Mouse (Mus musculus) right cerebral cortex, postnatal 25 days (tissue): ENCODE results near the gene Gm10401.

Experiments
- DNase-seq: peaks from one replicate; pipeline ENCODE4 v3.0.0; 2022

Gene Gm10401

DNA sequence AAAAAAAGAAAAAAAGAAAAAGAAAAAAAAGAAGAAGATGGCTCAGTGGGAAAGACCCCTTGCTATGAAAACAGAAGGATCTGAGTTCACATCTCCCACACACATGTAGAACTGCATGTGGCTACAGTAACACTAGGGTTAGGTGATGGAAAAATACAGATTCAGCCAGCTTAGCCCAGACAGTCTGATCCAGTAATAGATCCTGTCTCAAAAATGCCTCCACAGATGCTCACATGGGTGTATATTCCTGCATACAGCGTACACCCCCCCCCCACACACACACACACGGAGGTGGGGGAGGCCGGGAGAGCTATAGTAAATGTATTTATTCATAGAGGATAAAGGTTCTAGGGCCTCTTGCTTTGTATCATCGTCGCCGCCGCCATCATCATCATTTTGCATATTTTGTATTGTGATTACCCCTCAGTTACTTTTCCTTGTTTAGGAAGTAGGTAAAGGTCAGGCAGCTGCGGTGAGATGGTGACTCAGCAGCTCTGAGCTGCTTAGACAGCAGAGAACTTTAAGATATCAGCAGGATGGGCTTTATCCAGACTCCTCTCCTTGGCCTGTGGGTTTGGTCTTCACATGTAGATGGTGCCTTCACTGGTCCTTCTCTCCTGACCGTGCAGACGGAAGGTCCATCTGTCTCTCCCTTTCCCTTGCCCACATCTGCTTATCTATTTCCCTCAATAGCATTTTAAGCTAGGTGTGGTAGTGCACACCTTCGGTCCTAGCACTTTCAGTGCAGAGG is 29.2 kb downstream of the Gm10401 start:
- no peak for DNase-seq

DNA sequence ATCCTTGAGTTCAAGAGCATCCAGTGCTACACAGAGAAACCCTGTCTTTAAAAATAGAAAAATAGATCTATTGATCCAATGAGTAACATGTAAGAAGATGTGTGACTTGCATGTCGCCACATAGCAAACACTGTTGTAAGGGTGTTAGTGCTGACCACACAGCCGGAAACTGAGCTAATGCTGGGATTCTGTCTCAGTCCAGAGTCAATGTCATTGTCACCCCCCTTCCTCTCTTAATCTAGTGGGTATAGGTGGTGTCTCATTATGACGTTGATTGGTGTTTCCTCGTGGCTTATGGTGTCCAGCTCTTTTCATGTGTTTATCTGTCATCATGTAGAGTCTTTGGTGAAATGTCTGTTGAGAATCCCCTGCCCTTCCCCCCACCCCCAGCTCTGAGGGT is 31.9 kb downstream of the Gm10401 start:
- no peak for DNase-seq

DNA sequence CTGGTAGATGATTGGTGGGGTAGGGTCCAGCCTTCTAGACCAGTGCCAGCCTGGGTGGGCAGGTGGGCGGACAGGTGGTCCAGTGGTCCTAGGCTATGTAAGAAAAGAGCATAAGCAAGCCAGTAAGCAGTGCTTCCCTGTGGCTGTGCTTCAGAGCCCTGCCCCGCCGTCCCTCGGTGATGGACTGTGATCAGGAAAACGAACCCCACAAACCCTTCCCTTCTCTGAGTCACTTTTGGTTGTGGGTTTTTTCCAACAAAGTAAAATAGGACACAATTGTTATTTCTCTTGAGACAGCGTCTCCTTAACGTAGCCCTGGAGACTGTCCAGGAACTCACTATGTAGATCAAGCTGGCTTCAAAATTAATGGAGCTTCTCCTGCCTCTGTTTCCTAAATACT is 34.7 kb downstream of the Gm10401 start:
- no peak for DNase-seq

DNA sequence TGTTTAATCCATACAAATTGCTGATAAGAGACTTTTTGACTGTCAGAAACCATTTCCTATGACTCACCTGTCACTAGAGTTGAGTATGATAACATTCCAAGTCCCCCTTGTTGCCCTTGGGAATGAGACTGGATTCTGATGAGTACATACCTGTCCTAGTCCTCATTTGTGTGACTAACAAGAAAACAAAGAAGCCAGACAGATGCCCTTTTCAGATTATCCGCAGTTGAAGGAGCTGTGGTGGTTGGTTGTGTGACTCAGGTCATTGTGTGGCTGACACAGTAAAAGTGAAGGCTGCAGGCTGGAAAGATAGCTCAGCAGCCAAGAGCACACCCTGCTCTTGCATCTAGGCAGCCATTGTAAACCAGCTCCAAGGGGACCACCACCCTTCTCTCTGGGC is 35.5 kb downstream of the Gm10401 start:
- DNase-seq: no peak

DNA sequence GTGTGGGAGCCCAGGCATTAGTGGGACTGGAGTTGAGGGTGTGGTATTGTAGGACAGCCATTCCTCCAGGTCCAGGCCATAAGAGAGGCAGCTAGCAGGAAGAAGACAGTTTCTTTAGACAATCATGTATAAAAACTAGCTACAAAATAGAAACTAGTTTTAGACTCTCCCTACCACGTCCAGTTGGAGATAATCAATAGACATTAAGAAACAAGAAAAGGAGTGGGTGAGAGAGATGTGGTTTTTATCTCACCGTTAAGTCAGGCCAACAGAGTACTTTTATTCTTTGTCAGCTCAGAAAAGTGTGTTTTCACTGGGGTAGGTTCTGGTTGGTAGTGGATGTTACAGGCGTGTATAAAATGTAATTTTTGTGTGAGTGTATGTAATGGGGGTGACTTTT is 37.1 kb downstream of the Gm10401 start:
- DNase-seq: no peak

DNA sequence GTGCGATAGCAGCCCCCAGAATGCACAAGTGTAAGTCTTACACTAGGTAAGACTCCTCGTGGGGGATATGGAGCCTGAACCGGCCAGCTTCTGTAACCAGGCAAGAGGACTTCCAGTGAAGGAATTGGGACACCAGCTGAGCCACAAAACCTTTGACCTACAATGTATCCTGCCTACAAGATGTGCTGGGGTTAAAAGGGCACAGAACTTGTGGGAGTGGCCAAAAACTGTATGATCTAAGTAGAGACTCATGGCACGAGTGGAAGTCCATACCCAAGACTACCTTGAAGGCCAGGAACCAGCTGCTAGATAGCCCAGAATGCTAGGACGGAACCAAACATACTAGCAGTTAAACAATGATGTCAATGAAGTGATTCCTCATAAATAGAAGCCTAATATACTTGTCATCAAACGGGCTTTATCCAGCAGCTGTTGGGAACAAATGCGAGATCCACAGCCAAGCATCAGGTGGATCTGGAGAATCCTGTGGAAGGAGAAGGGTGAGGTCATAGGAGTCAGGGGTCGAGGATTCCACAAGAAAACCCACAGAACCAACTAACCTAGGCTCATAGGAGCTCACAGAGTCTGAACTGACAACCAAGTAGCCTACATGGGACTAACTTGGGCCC is 37.9 kb downstream of the Gm10401 start:
- DNase-seq: no peak

DNA sequence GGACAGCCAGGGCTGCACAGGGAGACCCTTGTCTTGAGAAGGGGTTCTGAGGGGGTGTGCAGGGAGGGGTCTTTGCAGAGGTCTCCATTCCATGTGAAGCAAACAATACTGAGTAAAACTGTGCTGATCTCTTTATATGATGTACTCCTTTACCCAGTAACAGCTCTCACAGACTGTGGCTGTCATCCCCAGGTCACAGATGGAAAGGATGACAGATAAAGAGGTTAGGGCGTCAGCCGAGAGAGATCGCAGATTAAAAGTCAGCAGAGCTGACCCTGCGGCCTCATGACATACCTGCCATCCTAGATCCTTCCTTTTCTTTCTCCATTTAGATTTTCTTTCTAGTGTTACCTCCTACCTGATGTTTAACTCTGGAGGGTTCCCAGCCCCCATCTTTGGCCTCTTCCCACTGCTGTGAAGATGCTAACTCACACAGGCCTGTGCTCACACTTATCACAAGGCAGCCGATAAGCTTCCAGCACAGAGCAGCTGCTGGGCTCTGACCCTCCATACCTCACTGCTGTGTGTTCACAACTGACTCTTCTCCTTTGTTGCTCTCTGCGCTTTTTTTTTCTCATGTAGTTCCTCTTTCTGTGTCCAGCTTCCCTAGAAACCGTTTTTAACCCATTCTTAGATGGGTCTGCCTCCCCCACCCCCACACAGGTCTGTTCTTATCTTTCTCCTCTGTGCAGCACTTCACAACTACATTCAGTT is 39.4 kb downstream of the Gm10401 start:
- no peak for DNase-seq

DNA sequence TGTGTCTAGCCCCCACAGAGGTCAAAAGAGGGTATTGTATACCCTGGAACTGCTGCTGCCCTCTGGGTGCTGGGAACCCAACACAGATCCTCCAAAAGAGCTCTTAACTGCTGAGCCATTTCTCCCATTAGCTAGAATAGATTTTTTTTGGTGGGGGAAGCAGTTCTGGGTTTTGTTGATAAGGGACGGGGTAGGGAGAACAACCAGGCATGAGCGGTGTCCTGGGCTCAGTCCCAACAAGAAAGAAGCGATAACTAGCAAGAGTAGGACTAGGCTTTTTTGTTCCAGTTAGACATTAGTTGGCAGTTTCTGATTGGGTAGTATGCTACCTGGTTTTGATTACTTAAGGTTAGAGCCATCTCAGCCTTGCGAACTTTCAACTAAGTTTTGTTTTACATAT is 40.9 kb downstream of the Gm10401 start:
- no peak for DNase-seq

DNA sequence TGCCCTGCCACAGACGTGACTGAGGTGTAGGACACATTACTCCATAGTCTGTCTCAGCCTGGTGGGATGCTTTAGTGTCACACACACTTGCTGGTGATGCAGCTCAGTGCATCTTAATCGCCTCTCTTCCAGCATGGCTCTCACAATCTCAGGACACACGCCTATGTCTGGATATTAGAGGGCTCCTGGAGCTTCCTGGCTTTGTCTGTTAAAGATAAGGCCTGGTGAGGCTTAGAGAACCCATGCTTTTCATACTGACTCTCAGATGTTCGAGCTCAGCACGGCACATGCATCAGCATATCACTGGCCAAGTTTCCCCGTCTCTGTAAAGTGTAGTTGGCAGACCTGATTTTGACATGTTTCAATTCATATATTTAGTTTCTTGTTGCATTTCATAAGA is 42.7 kb downstream of the Gm10401 start:
- no peak for DNase-seq

DNA sequence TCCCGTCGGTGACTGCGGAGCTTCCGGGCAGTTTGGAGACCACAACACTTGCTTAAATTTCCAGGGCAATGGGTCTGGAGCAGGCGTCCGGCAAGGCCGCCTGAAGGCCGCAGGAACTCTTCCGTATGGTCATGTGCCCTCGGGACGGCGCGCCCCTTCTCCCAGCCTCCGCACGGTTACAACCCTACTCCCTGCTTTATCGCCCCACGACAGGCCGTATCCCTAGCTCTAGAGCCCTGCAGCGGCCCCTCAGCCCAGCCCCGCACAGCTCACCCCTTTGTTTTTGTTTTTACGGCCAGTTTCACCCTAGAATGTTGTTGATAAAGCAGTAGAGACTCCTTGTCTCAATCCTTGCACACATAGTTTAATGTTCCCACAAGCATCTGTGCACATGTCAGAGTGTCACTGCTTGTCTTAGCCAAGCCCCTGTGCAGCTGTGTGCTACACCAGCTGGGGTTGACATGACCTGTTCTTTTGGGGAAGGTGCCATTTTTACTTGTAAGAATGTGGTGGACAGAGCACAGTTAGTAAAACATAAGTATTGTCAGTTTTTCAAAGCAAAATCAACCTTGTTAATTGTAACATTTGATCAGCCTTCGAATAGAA is 44.2 kb downstream of the Gm10401 start:
- no peak for DNase-seq

DNA sequence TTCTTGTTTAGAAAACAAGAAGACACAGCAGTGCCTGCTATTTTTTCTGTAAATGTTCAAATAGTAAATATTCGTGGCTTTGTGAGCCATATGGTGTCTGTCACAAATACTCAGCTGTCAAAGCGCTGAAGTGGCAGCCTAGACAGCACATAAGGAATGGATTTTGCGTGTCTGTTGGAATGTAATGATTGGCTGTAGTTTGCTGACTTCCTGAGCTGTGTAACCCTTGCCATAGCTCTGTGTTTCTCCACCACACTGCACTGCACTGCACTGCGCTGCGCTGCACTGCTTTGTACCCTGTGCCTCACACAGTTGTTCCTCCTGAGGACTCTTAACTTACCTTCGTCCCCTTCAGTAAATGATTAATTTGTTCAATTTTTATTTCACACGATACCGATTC is 45.5 kb downstream of the Gm10401 start:
- no peak for DNase-seq

DNA sequence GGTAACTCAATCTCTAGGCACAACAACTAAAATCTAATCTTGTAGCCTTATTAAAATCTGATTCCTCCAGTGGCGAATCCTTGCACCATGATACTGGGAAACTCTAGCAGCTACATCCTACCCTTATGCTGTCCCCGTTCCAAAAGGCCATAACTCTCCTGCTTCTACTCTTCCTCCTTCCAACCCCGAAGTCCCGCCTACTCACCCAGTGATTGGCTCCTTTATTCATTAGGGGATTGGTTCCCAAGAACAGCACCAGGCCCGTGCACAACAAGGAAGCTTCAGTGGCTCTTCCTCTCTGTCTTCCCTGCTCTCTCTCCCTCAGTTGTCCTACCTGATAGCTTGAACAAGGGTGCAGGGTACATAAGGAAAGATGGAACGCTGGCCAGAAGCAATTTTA is 47.3 kb downstream of the Gm10401 start:
- DNase-seq: no peak

DNA sequence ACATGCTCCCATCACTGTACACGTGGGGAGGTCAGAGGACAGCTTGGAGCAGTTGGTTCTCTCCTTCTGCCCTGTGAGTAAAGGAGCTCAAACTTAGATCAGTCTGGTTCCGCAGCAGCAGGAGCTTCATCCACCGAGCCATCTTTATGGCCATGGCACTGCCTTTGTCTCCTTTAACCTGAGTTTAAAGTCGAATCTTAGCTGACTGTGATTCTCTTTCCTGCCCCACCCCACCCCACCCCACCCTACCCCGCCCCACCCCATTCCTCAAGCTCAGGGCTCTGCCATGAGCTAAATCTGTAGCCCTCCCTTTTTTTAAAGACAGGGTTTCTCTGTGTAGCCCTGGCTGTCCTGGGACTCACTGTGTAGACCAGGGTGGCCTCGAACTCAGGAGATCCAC is 48.4 kb downstream of the Gm10401 start:
- DNase-seq: no peak
